Mouse (Mus musculus): ENCODE data around the gene Nono. TPM values are rescaled to one million over a fixed set of nuclear protein-coding genes. Genes with fewer than 3 reads are reported as not detected.
A peak's percentile ranks its signal among the peaks of the same experiment; 100 is the strongest.

Nono gene
- polyA plus RNA-seq (2012; rRNA removed), result 129 and 136 TPM in 2 replicates

GRCm38 (mm10) chrX:101429142-101429949, at the start of gene Nono:
Gene Nono, plus strand, starts transcription at chrX:101429318.
- TF ChIP-seq CTCF (IDR thresholded peaks at IDR 0.05; ENCODE audit: borderline replicate concordance, insufficient read depth, low read depth, low read length) (no peak), POLR2A (IDR thresholded peaks at IDR 0.05; ENCODE audit: borderline replicate concordance, insufficient read depth, low read length) (peak; percentile 52; the same call in 1 of the 2 replicates)
- peak within 1 kb of the TSS; percentile 99 for H3K4me3 ChIP-seq (replicated peaks; ENCODE audit: insufficient read depth, low read depth, low read length)
- H3K27ac ChIP-seq (ENCODE audit: insufficient read depth, low read length), result peak within 1 kb of the TSS; percentile 100
- H3K27me3 ChIP-seq (ENCODE audit: control insufficient read depth, insufficient read depth, low read length), result no peaks in the 10 kb centered on the region; the same call in 1 of the 2 replicates
- H3K4me1 ChIP-seq (ENCODE audit: control insufficient read depth, insufficient read depth, low read length), result no peaks in the 10 kb centered on the region; the same call in 1 of the 2 replicates
- DNase-seq, result peak; percentile 80 to 93
- 5% methylated on average over 51 of the region's 51 CpGs for WGBS

GRCm38 (mm10) chrX:101379744-101380143, 49.4 kb upstream of the Nono start:
- DNase-seq, result no peak
- Histone ChIP-seq H3K27ac (ENCODE audit: insufficient read depth, low read length) (no peak overlapping the region), H3K27me3 (ENCODE audit: control insufficient read depth, insufficient read depth, low read length) (no peaks in the 10 kb centered on the region; the same call in 1 of the 2 replicates), H3K4me1 (ENCODE audit: control insufficient read depth, insufficient read depth, low read length) (no peaks in the 10 kb centered on the region), H3K4me3 (replicated peaks; ENCODE audit: insufficient read depth, low read depth, low read length) (no peak overlapping the region)
- WGBS, result 78% methylated on average over 1 of the region's 1 CpGs
- TF ChIP-seq POLR2A (IDR thresholded peaks at IDR 0.05; ENCODE audit: borderline replicate concordance, insufficient read depth, low read length), result no peak

DNA sequence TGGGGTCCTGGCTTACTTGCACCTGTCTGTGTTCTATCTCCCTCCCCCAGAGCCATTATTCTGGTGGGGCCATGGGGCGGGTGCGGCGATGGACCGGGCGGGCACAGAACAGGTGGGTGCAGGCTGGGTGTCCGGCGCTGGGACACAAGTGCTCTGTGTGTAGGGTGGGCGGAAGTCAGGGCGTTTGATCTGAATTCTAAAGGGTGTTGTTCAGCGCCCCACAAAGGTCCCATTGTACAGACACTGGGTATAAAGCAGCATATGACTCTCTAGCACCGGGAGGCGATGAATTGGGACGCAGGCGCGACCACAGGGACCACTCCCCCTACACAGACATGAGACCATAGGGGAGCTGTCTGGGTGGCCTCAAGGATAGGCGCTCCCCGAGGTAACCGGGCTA, 45.7 kb upstream of the Nono start:
- DNase-seq, result peak; percentile 8 to 15
- H3K27me3 ChIP-seq (ENCODE audit: control insufficient read depth, insufficient read depth, low read length), result no peaks in the 10 kb centered on the region; the same call in 1 of the 2 replicates
- TF ChIP-seq POLR2A (IDR thresholded peaks at IDR 0.05; ENCODE audit: borderline replicate concordance, insufficient read depth, low read length), result no peak
- no peak for TF ChIP-seq CTCF (IDR thresholded peaks at IDR 0.05; ENCODE audit: borderline replicate concordance, insufficient read depth, low read depth, low read length)
- no peaks in the 10 kb centered on the region for H3K4me1 ChIP-seq (ENCODE audit: control insufficient read depth, insufficient read depth, low read length)
- no peak overlapping the region; the same call in 1 of the 2 replicates for H3K27ac ChIP-seq (ENCODE audit: insufficient read depth, low read length)
- H3K4me3 ChIP-seq (replicated peaks; ENCODE audit: insufficient read depth, low read depth, low read length), result no peak overlapping the region
- WGBS, result 53% methylated on average over 17 of the region's 18 CpGs

- TF ChIP-seq CTCF (IDR thresholded peaks at IDR 0.05; ENCODE audit: borderline replicate concordance, insufficient read depth, low read depth, low read length), result no peak
- Histone ChIP-seq H3K4me1 (ENCODE audit: control insufficient read depth, insufficient read depth, low read length) (no peaks in the 10 kb centered on the region), H3K4me3 (replicated peaks; ENCODE audit: insufficient read depth, low read depth, low read length) (peak overlapping the region; percentile 46), H3K27me3 (ENCODE audit: control insufficient read depth, insufficient read depth, low read length) (no peaks in the 10 kb centered on the region; the same call in 1 of the 2 replicates), H3K27ac (ENCODE audit: insufficient read depth, low read length) (no peak overlapping the region)
- peak; percentile 24 to 48 for DNase-seq
- WGBS, result 15% methylated on average over 32 of the region's 32 CpGs
Observed at GRCm38 (mm10) chrX:101384439-101385137, 44.5 kb upstream of the Nono start.

DNA sequence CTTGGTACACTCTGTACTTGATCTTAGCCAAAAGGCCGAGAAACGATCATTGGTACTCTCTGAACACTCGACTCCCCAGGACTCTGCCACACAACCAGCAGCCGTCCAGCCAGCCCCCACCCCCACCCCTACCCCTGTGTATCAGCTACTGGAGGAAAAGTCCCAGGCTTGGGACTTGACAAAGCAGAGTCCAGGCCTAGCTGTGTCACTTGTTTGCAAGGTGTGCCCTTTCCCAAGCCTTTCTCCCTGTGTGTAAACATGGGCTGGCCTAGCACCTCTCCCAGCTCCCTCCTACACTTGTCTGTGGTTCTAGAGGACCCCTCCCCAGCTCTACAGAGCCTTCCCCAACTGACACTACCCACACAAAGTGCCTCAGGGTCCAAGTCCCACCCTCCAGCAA, 42.9 kb upstream of the Nono start:
- TF ChIP-seq POLR2A (IDR thresholded peaks at IDR 0.05; ENCODE audit: borderline replicate concordance, insufficient read depth, low read length), result no peak
- no peak for TF ChIP-seq CTCF (IDR thresholded peaks at IDR 0.05; ENCODE audit: borderline replicate concordance, insufficient read depth, low read depth, low read length)
- WGBS, result 31% methylated on average over 4 of the region's 4 CpGs
- Histone ChIP-seq H3K27me3 (ENCODE audit: control insufficient read depth, insufficient read depth, low read length) (no peaks in the 10 kb centered on the region; the same call in 1 of the 2 replicates), H3K4me1 (ENCODE audit: control insufficient read depth, insufficient read depth, low read length) (no peaks in the 10 kb centered on the region), H3K27ac (ENCODE audit: insufficient read depth, low read length) (no peak overlapping the region), H3K4me3 (replicated peaks; ENCODE audit: insufficient read depth, low read depth, low read length) (no peak overlapping the region)
- no peak for DNase-seq

DNA sequence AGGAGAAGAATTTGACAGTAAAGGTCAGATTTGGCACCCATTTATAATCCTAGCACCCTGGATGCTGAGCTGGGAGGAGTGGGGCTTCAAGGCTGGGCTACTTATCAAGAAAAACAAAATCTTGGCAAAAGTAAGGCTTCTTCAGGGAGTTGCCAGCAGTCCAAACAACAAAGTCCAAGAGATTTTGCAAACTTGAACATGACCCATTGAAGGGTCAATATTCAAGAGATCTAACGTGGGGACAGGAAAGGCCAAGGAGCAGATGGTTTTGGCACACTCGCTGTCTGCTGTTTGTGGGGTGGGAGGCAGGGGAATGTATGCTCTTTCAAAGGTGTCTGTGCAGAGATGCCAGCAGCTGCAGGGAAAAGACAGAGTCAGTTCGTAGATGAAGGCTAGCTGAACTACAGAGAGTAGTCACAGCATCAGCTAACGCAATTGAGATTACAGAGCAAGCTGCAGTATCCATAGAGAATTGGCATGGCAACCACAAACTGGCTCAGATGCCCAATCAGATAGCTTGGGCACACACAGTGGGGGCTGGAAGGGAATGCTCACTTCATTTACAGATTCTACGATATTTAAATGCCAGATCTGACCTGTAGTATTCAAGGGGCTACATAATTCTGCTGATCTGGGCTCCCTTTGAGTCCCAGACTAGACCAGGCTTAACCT, 40.1 kb upstream of the Nono start:
- no peaks in the 10 kb centered on the region for H3K4me1 ChIP-seq (ENCODE audit: control insufficient read depth, insufficient read depth, low read length)
- TF ChIP-seq CTCF (IDR thresholded peaks at IDR 0.05; ENCODE audit: borderline replicate concordance, insufficient read depth, low read depth, low read length), result no peak
- H3K27me3 ChIP-seq (ENCODE audit: control insufficient read depth, insufficient read depth, low read length), result no peaks in the 10 kb centered on the region
- WGBS, result 33% methylated on average over 5 of the region's 5 CpGs
- DNase-seq, result no peak
- H3K4me3 ChIP-seq (replicated peaks; ENCODE audit: insufficient read depth, low read depth, low read length), result no peak overlapping the region
- no peak overlapping the region for H3K27ac ChIP-seq (ENCODE audit: insufficient read depth, low read length)

GRCm38 (mm10) chrX:101394341-101394740, 34.8 kb upstream of the Nono start:
- H3K4me3 ChIP-seq (replicated peaks; ENCODE audit: insufficient read depth, low read depth, low read length), result no peak overlapping the region
- no peak for TF ChIP-seq CTCF (IDR thresholded peaks at IDR 0.05; ENCODE audit: borderline replicate concordance, insufficient read depth, low read depth, low read length)
- TF ChIP-seq POLR2A (IDR thresholded peaks at IDR 0.05; ENCODE audit: borderline replicate concordance, insufficient read depth, low read length), result no peak
- no peaks in the 10 kb centered on the region for H3K4me1 ChIP-seq (ENCODE audit: control insufficient read depth, insufficient read depth, low read length)
- WGBS, result 66% methylated on average over 2 of the region's 2 CpGs
- H3K27me3 ChIP-seq (ENCODE audit: control insufficient read depth, insufficient read depth, low read length), result no peaks in the 10 kb centered on the region
- no peak overlapping the region for H3K27ac ChIP-seq (ENCODE audit: insufficient read depth, low read length)
- DNase-seq, result no peak
